Mouse (Mus musculus) lung, postnatal 0 days (tissue): ENCODE data around the gene Trim46. TPM values are rescaled to one million over a fixed set of nuclear protein-coding genes. Genes with fewer than 3 reads are reported as not detected.

Experiments
- ATAC-seq: fragments of 200-750 bp; cut with Nextera tagmentation; 2 replicates; pipeline ENCODE4 v1.8.0; 2017; ENCODE audit warnings: moderate library complexity
- DNase-seq: peaks from one replicate; pipeline ENCODE4 v3.0.0-alpha.2; 2016; ENCODE audit warnings: low spot score
- H3K27ac ChIP-seq: fragments of 300-500 bp; sonication (generic); 2 replicates; pipeline ENCODE4 v1.5.1; 2014; ENCODE audit warnings: antibody characterized with exemption, mild to moderate bottlenecking, low read length, mixed read lengths
- H3K27me3 ChIP-seq: fragments of 300-500 bp; sonication (generic); replicated peaks from 2 replicates; pipeline ENCODE4 v1.6.1; 2014; ENCODE audit warnings: low read length, mixed read lengths; ENCODE audit not compliant: insufficient read depth
- H3K36me3 ChIP-seq: fragments of 300-500 bp; sonication (generic); 2 replicates; pipeline ENCODE4 v1.6.1; 2014; ENCODE audit warnings: low read length, mixed read lengths; ENCODE audit not compliant: insufficient read depth
- H3K4me1 ChIP-seq: fragments of 300-500 bp; sonication (generic); 2 replicates; pipeline ENCODE4 v1.6.1; 2014; ENCODE audit warnings: antibody characterized with exemption, low read depth, low read length, mixed read lengths; ENCODE audit not compliant: insufficient read depth
- H3K4me2 ChIP-seq: fragments of 300-500 bp; sonication (generic); replicated peaks from 2 replicates; pipeline ENCODE4 v1.6.1; 2014; ENCODE audit warnings: low read depth, mild to moderate bottlenecking, low read length, moderate library complexity, mixed read lengths
- H3K4me3 ChIP-seq: fragments of 300-500 bp; sonication (generic); 2 replicates; pipeline ENCODE4 v1.5.1; 2014; ENCODE audit warnings: low read depth, low read length
- H3K9ac ChIP-seq: fragments of 300-500 bp; sonication (generic); replicated peaks from 2 replicates; pipeline ENCODE4 v1.6.1; 2014; ENCODE audit warnings: low read depth, mild to moderate bottlenecking
- H3K9me3 ChIP-seq: fragments of 300-500 bp; sonication (generic); 2 replicates; pipeline ENCODE4 v1.6.1; 2016; ENCODE audit warnings: low read length, mixed read lengths
- CTCF ChIP-seq: IDR thresholded peaks from 2 replicates; pipeline ENCODE4 v1.5.1; 2016; ENCODE audit warnings: antibody characterized with exemption, mild to moderate bottlenecking
- EP300 ChIP-seq: IDR thresholded peaks from 2 replicates; pipeline ENCODE4 v1.6.1; 2016; ENCODE audit warnings: antibody characterized with exemption, mild to moderate bottlenecking, control low read depth
- WGBS: fragments of 180-500 bp; shearing (Covaris S2); extraction: QIAGEN DNeasy Blood & Tissue Kit; methylation state at CpG from one replicate; pipeline ENCODE4 v1.1.7; 2014; 5-methylcytosine and 5-hydroxymethylcytosine counted together
- polyA plus RNA-seq: library from polyadenylated mRNA; unstranded; fragments of >200 nt; fragmentation: Nextera tagmentation; extraction: Ambion mirVana; gene quantifications from 2 replicates; pipeline ENCODE4 v1.2.1, GENCODE M21; 2015

Gene Trim46
- polyA plus RNA-seq, 1 experiment from 2014 or later, result 1.8 TPM

DNA sequence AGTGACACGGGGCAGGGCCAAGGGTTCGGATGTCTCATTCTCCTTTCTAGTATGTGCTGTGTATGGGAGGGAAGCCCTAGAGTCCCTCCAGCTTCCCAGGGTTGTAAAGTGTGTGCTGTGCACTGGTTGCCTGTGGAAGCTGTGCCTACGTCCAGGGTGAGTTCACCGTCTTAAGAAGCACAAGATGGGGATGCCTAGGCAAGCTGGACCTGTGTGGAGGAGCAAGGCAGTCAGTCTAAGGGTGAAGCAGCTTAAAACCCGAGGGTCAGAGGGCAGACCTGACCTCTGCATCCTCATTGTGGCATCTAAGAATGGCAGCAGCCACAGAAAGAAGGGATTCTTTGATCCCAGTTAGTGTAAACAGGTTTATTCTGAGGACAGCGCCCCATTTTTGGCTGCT, 37.4 kb downstream of the Trim46 start:
- WGBS, result 78% methylated on average over 6 of the region's 6 CpGs

DNA sequence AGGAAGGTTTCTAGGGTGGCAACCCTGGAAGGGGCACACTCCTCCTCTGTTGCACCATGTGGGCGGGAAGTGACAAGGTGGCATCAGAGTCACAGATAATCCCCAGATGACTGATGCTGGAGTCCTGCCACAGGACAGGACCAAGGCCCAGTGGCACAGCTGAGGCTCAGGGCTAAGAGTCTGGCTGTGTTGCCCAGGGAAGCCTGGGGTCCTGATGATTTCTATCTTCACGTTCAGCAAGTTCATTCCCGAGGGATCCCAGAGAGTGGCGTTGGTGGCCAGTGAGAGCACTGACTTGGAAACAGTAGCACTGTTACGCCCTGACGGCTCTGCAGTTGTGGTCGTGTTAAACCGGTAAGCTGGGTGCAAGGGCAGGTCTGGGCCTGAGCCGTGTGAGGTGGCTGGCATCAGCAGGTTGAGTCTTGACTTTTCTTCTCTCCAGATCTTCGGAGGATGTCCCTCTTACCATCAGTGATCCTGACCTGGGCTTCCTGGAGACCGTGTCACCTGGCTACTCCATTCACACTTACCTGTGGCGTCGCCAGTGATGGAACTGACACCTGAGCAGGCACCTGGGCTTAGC, 37.9 kb downstream of the Trim46 start:
- WGBS, result 89% methylated on average over 13 of the region's 13 CpGs
- no peaks in the 10 kb centered on the region for H3K27me3 ChIP-seq
- TF ChIP-seq EP300, result no peak
- no peak for TF ChIP-seq CTCF
- no peak for DNase-seq
- peaks cover 35% of the 10 kb centered on the region for H3K36me3 ChIP-seq
- no peak overlapping the region for H3K27ac ChIP-seq
- H3K9ac ChIP-seq, result no peak overlapping the region
- ATAC-seq, result no peak
- no peaks in the 10 kb centered on the region for H3K9me3 ChIP-seq
- H3K4me3 ChIP-seq, result no peak overlapping the region
- H3K4me2 ChIP-seq, result no peak overlapping the region
- peaks cover 4% of the 10 kb centered on the region for H3K4me1 ChIP-seq

More for the DNA sequence above, 37.4 kb downstream of the Trim46 start:
- Histone ChIP-seq H3K4me3 (no peak overlapping the region), H3K9me3 (no peaks in the 10 kb centered on the region), H3K27ac (no peak overlapping the region), H3K27me3 (no peaks in the 10 kb centered on the region), H3K9ac (no peak overlapping the region), H3K4me1 (peaks cover 4% of the 10 kb centered on the region; the same call in 1 of the 2 replicates), H3K4me2 (no peak overlapping the region), H3K36me3 (peaks cover 35% of the 10 kb centered on the region)
- DNase-seq (no peak), ATAC-seq (no peak)
- TF ChIP-seq EP300 (no peak), CTCF (no peak)

DNA sequence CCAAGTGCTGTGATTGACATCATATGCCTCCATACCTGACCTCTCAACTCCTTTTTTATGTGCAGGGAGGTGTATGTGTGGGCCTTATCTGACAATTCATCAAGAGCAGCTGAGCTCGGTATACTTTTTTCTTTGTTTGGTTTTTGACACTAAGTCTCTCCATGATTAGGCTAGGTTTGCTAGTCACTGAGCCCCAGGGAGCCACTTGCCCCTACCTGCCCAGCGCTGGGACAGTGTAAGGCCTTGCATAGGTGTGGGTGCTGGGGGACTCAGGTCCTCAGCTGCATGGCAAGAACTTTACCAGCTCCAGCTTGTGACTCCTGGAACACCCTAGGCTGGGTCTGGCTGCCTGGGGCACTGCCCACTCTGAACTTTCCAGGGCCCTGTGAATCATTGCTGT, 39.4 kb downstream of the Trim46 start:
- Histone ChIP-seq H3K36me3 (peaks cover 35% of the 10 kb centered on the region), H3K4me2 (no peak overlapping the region), H3K9ac (no peak overlapping the region), H3K9me3 (no peaks in the 10 kb centered on the region), H3K27ac (no peak overlapping the region), H3K27me3 (no peaks in the 10 kb centered on the region), H3K4me1 (peaks cover 4% of the 10 kb centered on the region; the same call in 1 of the 2 replicates), H3K4me3 (no peak overlapping the region)
- 83% methylated on average over 2 of the region's 2 CpGs for WGBS
- TF ChIP-seq CTCF, result no peak
- no peak for TF ChIP-seq EP300
- ATAC-seq (no peak), DNase-seq (no peak)

DNA sequence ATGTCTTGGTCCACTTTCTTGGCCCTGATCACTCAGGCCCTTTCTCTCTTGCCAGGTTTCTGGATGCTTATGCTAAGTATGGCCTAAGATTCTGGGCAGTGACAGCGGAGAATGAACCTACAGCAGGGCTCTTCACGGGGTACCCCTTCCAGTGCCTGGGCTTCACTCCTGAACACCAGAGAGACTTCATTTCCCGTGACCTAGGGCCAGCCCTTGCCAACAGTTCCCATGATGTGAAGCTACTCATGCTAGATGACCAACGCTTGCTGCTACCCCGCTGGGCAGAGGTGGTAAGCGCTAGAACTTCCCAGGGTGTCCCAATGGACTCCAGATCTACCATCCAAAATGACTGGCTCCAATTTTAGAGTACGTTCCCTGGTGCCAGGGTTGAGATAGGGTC, 40.0 kb downstream of the Trim46 start:
- Histone ChIP-seq H3K4me3 (no peak overlapping the region), H3K9me3 (no peaks in the 10 kb centered on the region), H3K4me2 (no peak overlapping the region), H3K27me3 (no peaks in the 10 kb centered on the region), H3K4me1 (peaks cover 4% of the 10 kb centered on the region; the same call in 1 of the 2 replicates), H3K36me3 (peaks cover 35% of the 10 kb centered on the region), H3K27ac (no peak overlapping the region), H3K9ac (no peak overlapping the region)
- 92% methylated on average over 7 of the region's 7 CpGs for WGBS
- DNase-seq (no peak), ATAC-seq (no peak)
- no peak for TF ChIP-seq EP300
- no peak for TF ChIP-seq CTCF

DNA sequence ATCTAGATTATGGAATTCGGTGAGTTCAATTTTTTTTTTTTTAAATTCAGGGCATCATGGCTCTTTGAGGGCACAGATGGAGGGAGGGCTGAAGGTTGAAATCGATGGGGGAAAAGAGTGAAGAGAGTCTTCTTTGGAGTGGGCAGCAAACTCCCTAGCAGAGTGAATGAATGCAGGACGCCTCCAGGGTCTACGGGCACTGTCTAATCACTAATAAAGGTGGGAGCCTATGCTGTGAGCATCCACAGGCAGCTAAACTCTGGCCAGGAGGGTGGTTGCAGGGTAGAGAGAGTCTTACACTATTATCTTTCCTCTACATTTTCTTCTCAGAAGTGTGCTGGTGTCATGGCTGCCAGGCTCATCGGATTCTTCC, 43.0 kb downstream of the Trim46 start:
- Histone ChIP-seq H3K9me3 (no peaks in the 10 kb centered on the region), H3K27ac (no peak overlapping the region), H3K27me3 (no peaks in the 10 kb centered on the region), H3K9ac (peak overlapping the region; percentile 46), H3K4me1 (peaks cover 4% of the 10 kb centered on the region; the same call in 1 of the 2 replicates), H3K4me3 (peak overlapping the region; percentile 46), H3K36me3 (peaks cover 23% of the 10 kb centered on the region), H3K4me2 (peak overlapping the region; percentile 77)
- TF ChIP-seq EP300, result no peak
- TF ChIP-seq CTCF, result no peak
- no peak for ATAC-seq
- no peak for DNase-seq
- WGBS, result 31% methylated on average over 5 of the region's 5 CpGs

DNA sequence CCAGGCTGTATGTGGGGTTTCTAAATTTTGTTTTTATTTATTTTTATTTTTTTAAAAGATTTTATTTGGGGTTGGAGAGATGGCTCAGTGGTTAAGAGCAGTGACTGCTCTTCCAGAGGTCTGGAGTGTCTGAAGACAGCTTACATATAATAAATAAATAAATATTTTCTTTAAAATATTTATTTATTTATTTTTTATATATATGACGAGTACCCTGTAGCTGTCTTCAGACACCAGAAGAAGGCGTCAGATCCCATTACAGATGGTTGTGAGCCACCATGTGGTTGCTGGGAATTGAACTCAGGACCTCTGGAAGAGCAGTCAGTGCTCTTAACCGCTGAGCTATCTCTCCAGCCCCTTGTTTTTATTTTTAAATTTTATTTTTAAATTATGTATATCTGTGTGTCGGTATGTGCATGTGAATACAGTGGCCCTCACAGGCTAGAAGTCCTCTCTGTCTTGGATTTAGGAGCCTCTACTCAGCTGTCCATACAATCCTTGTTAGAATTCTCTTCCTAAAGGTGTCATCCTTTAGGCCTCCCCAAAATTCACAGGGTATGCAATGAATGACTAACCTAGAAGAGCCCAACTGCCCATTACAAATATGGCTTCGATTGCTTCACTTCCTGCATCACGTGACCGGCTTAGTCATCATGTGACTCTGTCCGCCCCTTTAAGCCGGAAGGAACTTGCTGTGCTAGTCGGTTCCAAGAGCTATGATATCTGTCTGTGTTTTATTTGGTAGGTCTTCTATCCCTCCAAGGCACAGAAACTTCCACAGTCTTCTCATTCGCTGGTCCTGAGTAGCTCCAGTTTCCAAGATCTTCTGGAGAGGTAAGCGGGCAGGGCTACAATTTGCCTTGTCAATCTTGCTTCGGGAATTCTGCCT, 43.6 kb downstream of the Trim46 start, which contains the start of gene Gba:
Gene Gba, plus strand, starts transcription at position 676 of the 889 bp plus-strand sequence.
- peak within 1 kb of the TSS; percentile 77 for H3K4me2 ChIP-seq
- ATAC-seq (peak; percentile 93), DNase-seq (peak; percentile 94)
- WGBS, result 23% methylated on average over 13 of the region's 13 CpGs
- H3K9me3 ChIP-seq, result no peaks in the 10 kb centered on the region
- no peak within 1 kb of the TSS for H3K27ac ChIP-seq
- H3K4me3 ChIP-seq, result peak within 1 kb of the TSS; percentile 46
- no peaks in the 10 kb centered on the region for H3K27me3 ChIP-seq
- peak within 1 kb of the TSS; percentile 46 for H3K9ac ChIP-seq
- no peak for TF ChIP-seq CTCF
- peak; percentile 77 for TF ChIP-seq EP300
- H3K36me3 ChIP-seq, result peaks cover 16% of the 10 kb centered on the region
- H3K4me1 ChIP-seq, result peaks cover 4% of the 10 kb centered on the region; the same call in 1 of the 2 replicates
